Mouse (Mus musculus) forebrain, embryonic 16.5 days (tissue): Measurements from ENCODE around the gene Irx4. TPM values are rescaled to one million over a fixed set of nuclear protein-coding genes. Genes with fewer than 3 reads are reported as not detected.

Experiments
- ATAC-seq: fragments of 200-750 bp; cut with Nextera tagmentation; 2 replicates; pipeline ENCODE4 v1.8.0; 2017; ENCODE audit warnings: mild to moderate bottlenecking, moderate library complexity
- H3K27ac ChIP-seq: fragments of 300-500 bp; sonication (generic); 2 replicates; pipeline ENCODE4 v1.5.1; 2014; ENCODE audit warnings: low read length, control low read depth
- H3K27me3 ChIP-seq: fragments of 300-500 bp; sonication (generic); replicated peaks from 2 replicates; pipeline ENCODE4 v1.6.1; 2014; ENCODE audit warnings: low read length; ENCODE audit not compliant: control insufficient read depth, insufficient read depth
- H3K36me3 ChIP-seq: fragments of 300-500 bp; sonication (generic); 2 replicates; pipeline ENCODE4 v1.6.1; 2014; ENCODE audit not compliant: control insufficient read depth, insufficient read depth
- H3K4me1 ChIP-seq: fragments of 300-500 bp; sonication (generic); replicated peaks from 2 replicates; pipeline ENCODE4 v1.6.1; 2014; ENCODE audit warnings: low read length; ENCODE audit not compliant: control insufficient read depth, insufficient read depth
- H3K4me2 ChIP-seq: fragments of 300-500 bp; sonication (generic); 2 replicates; pipeline ENCODE4 v1.6.1; 2014; ENCODE audit warnings: mild to moderate bottlenecking, low read length, control low read depth
- H3K4me3 ChIP-seq: fragments of 300-500 bp; sonication (generic); replicated peaks from 2 replicates; pipeline ENCODE4 v1.5.1; 2014; ENCODE audit warnings: mild to moderate bottlenecking, low read length, control low read depth
- H3K9ac ChIP-seq: fragments of 300-500 bp; sonication (generic); replicated peaks from 2 replicates; pipeline ENCODE4 v1.6.1; 2014; ENCODE audit warnings: low read depth, low read length, control low read depth
- H3K9me3 ChIP-seq: fragments of 300-500 bp; sonication (generic); 2 replicates; pipeline ENCODE4 v1.6.1; 2016; ENCODE audit warnings: low read length; ENCODE audit not compliant: control insufficient read depth
- WGBS: fragments of 180-500 bp; shearing (Covaris S2); extraction: QIAGEN DNeasy Blood & Tissue Kit; methylation state at CpG from one replicate; pipeline ENCODE4 v1.1.7; 2014; 5-methylcytosine and 5-hydroxymethylcytosine counted together
- polyA plus RNA-seq: library from polyadenylated mRNA; unstranded; fragments of >200 nt; fragmentation: Nextera tagmentation; extraction: Ambion mirVana; gene quantifications from 2 replicates; pipeline ENCODE4 v1.2.1, GENCODE M21; 2015

Irx4 gene
- polyA plus RNA-seq, 1 experiment from 2014 or later: not detected

DNA sequence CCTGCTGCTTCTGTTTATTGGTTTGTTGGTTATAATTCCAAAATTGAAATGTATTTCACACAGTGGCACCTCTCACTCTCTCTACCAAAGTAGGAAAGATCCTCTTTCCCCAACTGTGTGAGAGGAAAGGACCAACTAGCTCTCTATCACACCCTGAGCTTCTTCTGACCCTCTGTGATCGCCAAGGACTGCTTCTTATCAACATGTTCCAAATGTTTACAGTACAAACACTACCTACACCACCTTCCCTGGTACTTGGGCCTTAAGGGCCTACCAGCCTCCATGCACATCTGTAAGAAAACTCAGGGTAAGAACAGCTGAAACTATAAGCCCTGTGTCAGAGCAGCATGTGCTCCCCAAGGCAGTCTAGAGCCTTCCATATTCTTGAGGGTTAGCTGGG, 17.5 kb downstream of the Irx4 start:
- H3K4me2 ChIP-seq: no peak overlapping the region
- no peaks in the 10 kb centered on the region for H3K36me3 ChIP-seq

DNA sequence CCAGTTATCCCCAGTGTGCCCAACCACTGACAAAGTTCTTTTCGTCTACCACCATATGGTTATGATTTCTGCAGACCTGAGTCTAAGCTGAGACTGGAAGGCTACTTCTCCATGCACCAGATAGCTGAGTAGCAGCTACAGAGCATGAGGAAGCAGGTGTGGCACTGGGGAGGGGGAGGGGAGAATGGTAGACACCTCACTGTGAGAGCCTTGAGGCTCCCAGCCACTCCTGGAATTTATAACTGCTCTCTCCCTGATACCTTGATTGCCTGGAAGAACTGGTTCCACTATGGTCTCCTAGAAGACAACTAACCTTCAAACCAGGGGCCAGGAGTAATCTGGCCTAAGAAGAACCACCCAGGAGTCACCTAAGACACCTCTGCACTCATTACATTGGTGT, 18.9 kb downstream of the Irx4 start:
- WGBS: 81% methylated on average over 1 of the region's 1 CpGs

More for the DNA sequence above, 17.5 kb downstream of the Irx4 start:
- H3K9ac ChIP-seq: no peak overlapping the region
- no peak overlapping the region for H3K4me3 ChIP-seq
- H3K4me1 ChIP-seq: no peaks in the 10 kb centered on the region
- peaks cover 19% of the 10 kb centered on the region for H3K27me3 ChIP-seq
- no peak overlapping the region for H3K27ac ChIP-seq
- no peak for ATAC-seq
- 80% methylated on average over 1 of the region's 1 CpGs for WGBS
- H3K9me3 ChIP-seq: no peaks in the 10 kb centered on the region

DNA sequence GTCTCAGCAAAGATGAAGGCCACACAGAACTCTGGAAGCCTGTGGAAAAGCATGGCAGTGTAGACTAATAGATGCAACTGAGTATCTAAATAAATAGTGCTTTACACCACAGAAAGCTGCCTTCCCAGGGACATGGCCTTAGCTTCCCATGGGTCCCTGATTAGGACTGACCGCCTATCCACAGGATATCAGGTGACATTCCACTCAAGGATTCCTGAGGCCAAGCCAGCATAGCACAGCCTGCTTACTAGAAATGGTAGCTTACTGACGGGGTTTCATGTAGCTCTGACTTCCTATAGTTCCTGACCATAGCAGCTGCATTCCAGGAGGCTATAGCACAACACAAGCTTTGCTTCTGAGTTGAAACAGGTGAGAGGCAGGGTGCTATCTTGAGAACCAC, 22.1 kb downstream of the Irx4 start:
- no peaks in the 10 kb centered on the region for H3K27me3 ChIP-seq
- no peak overlapping the region for H3K4me2 ChIP-seq
- H3K9ac ChIP-seq: no peak overlapping the region
- no peaks in the 10 kb centered on the region for H3K9me3 ChIP-seq
- H3K4me1 ChIP-seq: no peaks in the 10 kb centered on the region
- WGBS: 91% methylated on average over 2 of the region's 2 CpGs
- no peaks in the 10 kb centered on the region for H3K36me3 ChIP-seq
- H3K27ac ChIP-seq: no peak overlapping the region
- ATAC-seq: no peak
- H3K4me3 ChIP-seq: no peak overlapping the region

More for the DNA sequence above, 18.9 kb downstream of the Irx4 start:
- no peak overlapping the region for H3K4me3 ChIP-seq
- H3K36me3 ChIP-seq: no peaks in the 10 kb centered on the region
- no peaks in the 10 kb centered on the region for H3K9me3 ChIP-seq
- no peak for ATAC-seq
- H3K4me1 ChIP-seq: no peaks in the 10 kb centered on the region
- H3K4me2 ChIP-seq: no peak overlapping the region
- no peak overlapping the region for H3K27ac ChIP-seq
- H3K9ac ChIP-seq: no peak overlapping the region
- peaks cover 5% of the 10 kb centered on the region; the same call in 1 of the 2 replicates for H3K27me3 ChIP-seq

DNA sequence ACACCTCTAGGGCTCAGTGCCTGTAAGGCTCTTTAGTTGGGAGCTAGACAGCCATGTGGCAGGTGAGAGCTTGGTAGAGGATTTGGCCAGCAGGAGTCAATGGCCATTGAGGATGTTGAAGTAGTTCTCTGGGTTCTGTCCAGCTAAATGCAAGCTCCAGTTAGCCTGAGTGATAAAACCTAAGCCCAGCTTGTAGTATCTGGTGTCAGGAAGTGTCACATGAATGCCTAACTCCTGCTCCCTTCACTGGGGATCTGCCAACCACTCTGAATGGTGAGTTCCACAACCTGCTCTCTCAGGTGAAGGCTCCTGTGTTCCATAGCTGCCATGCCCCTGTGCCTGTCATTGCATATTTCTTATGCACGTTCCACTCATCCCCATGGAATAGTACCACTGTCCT, 23.3 kb downstream of the Irx4 start:
- no peaks in the 10 kb centered on the region for H3K9me3 ChIP-seq
- ATAC-seq: no peak
- H3K27me3 ChIP-seq: no peaks in the 10 kb centered on the region
- H3K27ac ChIP-seq: no peak overlapping the region
- no peak overlapping the region for H3K4me3 ChIP-seq
- H3K4me1 ChIP-seq: no peaks in the 10 kb centered on the region
- no peaks in the 10 kb centered on the region for H3K36me3 ChIP-seq
- H3K9ac ChIP-seq: no peak overlapping the region
- H3K4me2 ChIP-seq: no peak overlapping the region
- 97% methylated on average over 1 of the region's 1 CpGs for WGBS

DNA sequence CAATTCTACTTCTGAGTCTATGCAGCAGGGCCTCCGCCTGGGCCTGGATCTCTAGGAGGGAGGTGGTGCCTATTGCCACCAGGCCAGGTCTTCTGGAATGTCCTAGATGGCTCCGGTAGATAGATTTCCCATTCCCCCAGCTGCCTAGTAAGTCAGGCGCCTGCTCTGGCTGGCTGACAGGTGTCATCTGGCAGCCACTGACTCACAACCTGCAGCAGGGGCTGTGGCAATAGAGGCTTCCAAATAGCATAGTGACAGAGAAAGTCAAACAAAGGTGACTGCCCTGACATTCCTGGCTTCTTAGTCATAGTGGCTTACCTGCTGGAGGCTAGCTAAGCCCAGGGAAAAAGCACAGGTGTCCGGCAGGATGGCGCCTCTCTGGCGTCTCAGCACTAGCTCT, 29.9 kb downstream of the Irx4 start:
- Histone ChIP-seq H3K4me1 (no peaks in the 10 kb centered on the region), H3K36me3 (no peaks in the 10 kb centered on the region), H3K4me3 (no peak overlapping the region), H3K9me3 (no peaks in the 10 kb centered on the region), H3K27me3 (no peaks in the 10 kb centered on the region), H3K9ac (no peak overlapping the region), H3K27ac (no peak overlapping the region), H3K4me2 (no peak overlapping the region)
- no peak for ATAC-seq
- WGBS: 89% methylated on average over 6 of the region's 6 CpGs

DNA sequence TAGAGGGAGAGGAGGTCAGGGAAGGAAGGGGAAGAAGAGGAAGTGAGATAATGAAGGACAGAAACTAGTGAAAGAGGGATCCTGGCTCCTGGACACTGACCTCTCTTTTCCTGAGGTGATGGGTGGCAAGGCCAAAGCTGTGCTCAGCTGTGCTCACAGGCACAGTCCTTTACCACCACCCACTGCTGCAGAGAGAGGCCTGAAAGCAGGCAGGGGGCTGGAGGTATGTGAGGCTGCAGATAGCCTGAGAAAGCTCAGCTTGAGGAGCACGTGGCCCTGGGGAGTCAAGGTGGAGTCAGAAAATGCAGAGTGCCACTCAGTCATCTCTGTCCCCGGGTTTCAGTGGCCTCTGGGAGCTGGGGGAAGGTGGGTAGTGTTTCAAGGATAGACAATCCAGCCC, 30.8 kb downstream of the Irx4 start:
- H3K36me3 ChIP-seq: no peaks in the 10 kb centered on the region
- no peaks in the 10 kb centered on the region for H3K4me1 ChIP-seq
- no peak overlapping the region for H3K4me3 ChIP-seq
- WGBS: 46% methylated on average over 2 of the region's 2 CpGs
- H3K27me3 ChIP-seq: no peaks in the 10 kb centered on the region
- H3K27ac ChIP-seq: no peak overlapping the region
- H3K9ac ChIP-seq: no peak overlapping the region
- ATAC-seq: no peak
- no peaks in the 10 kb centered on the region for H3K9me3 ChIP-seq
- no peak overlapping the region for H3K4me2 ChIP-seq

DNA sequence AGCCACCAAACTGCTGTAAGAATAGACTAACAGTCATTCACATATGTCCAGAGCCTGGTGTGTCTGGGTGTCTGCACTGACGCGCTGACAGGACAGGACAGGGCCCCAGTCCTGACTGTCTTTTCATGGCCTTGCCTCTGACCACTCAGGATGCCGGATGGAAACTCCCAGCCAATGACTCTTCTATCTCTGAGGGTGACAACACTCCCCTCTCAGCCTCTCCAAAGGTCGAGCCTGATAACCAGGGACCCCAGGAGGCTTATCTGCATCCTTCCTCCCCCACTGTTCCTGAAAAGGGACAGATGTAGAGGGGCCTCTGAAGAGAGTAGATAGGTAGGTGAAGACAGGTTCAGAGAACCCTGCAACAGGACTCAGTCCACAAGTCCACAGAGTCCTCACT, 38.4 kb downstream of the Irx4 start:
- Histone ChIP-seq H3K4me3 (no peak overlapping the region), H3K27ac (no peak overlapping the region), H3K4me1 (no peaks in the 10 kb centered on the region), H3K36me3 (no peaks in the 10 kb centered on the region), H3K9ac (no peak overlapping the region), H3K27me3 (no peaks in the 10 kb centered on the region), H3K9me3 (no peaks in the 10 kb centered on the region), H3K4me2 (no peak overlapping the region)
- WGBS: 67% methylated on average over 4 of the region's 4 CpGs
- no peak for ATAC-seq

DNA sequence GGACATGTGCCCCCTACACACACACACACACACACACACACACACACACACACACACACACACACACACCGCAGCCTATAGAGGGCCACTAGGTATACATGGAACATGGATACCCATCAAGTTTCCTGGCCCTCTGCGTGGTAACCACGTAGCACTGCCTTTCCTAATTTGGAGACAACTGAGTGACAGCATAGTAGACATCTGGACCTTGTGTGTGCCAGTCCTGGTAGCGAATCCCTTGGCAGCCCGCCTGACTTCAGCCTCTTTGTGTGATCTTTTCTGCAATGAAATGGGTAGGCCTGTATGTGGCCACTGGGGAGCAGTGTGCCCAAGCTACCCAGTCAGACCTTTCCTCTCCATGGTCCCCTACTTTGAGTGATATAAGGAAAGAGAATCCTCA, 39.0 kb downstream of the Irx4 start:
- no peaks in the 10 kb centered on the region for H3K27me3 ChIP-seq
- H3K36me3 ChIP-seq: no peaks in the 10 kb centered on the region
- H3K9ac ChIP-seq: no peak overlapping the region
- no peak overlapping the region for H3K4me2 ChIP-seq
- no peaks in the 10 kb centered on the region for H3K9me3 ChIP-seq
- no peak overlapping the region for H3K4me3 ChIP-seq
- no peaks in the 10 kb centered on the region for H3K4me1 ChIP-seq
- 72% methylated on average over 5 of the region's 5 CpGs for WGBS
- H3K27ac ChIP-seq: no peak overlapping the region
- no peak for ATAC-seq

DNA sequence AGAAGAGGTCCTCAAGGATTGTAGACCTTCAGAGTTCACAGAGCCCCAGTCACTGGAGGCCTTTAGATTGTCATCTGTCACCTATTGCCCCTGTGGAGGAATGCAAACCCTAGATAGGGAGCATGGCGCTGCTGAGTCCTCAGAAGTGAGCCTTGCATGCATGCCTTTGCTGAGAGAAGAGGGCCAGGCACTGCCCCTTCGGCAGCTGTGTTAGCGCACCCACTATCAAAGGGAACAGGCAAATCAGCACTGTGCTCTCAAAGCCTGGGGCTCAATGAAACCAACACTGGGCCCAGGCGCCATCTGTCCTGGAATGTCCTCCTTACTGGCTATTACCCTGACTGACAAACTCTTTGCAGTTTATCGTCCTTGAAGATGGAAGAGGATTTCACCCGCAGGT, 44.5 kb downstream of the Irx4 start:
- ATAC-seq: no peak
- Histone ChIP-seq H3K4me2 (no peak overlapping the region), H3K36me3 (no peaks in the 10 kb centered on the region), H3K4me3 (no peak overlapping the region), H3K9ac (no peak overlapping the region), H3K4me1 (no peaks in the 10 kb centered on the region), H3K27me3 (no peaks in the 10 kb centered on the region), H3K9me3 (no peaks in the 10 kb centered on the region), H3K27ac (no peak overlapping the region)
- WGBS: 56% methylated on average over 6 of the region's 6 CpGs

DNA sequence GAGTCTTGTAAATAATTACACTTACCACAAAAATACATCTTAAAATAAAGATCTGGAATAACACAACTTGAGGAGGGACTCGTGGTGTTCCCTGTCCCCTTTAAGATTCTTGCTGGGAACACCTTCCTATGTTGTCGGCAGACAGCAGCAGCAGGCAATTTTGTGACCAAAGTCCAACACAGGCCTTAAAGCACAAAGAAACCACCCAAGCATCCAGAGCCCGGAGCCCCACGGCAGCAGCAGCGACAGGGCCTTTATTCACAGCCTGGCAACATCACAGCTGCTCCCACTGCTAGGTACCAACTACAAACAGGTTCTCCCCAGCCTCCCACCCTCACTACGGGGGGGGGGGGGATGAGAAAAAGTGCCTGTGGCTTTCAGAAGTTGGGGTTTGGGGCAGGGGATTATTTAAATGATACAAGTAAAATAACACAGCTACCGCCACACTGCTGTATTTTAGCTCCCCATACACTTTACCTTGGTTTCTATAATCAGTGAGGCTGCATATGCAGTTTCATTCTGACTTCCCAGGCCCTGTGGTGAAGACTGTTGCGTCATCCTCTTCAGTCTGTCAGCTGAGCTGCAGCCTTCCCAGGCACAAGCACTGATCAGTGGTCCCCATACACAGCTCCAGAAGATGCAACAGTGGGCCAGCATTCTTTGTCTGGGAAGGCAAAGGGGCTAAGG, 45.3 kb downstream of the Irx4 start:
- no peak overlapping the region for H3K4me2 ChIP-seq
- WGBS: 21% methylated on average over 8 of the region's 8 CpGs

More for the DNA sequence above, 45.3 kb downstream of the Irx4 start:
- Histone ChIP-seq H3K4me3 (no peak overlapping the region), H3K36me3 (no peaks in the 10 kb centered on the region), H3K27me3 (no peaks in the 10 kb centered on the region), H3K27ac (no peak overlapping the region), H3K4me1 (no peaks in the 10 kb centered on the region), H3K9ac (no peak overlapping the region), H3K9me3 (no peaks in the 10 kb centered on the region)
- no peak; the same call in 1 of the 2 replicates for ATAC-seq
